ENCODE assay signal across 11 mouse cellular contexts in genomic region chr10:42088570-42089234, GRCm38 (mm10).
A peak's percentile ranks its signal among the peaks of the same experiment; 100 is the strongest.
DNase-seq lines count a peak whose midpoint lies in the region; ATAC-seq and TF ChIP-seq lines count a peak whose summit lies in the region.
"Had no signal": no experiment of that assay in that cellular context is flagged by ENCODE, and none has a peak within 500 bp of the region (broad histone marks: within the 10 kb centered on the region; RNA-seq: fewer than 3 reads in every experiment).

No protein-coding gene starts in this region.

- H3K4me1 ChIP-seq in heart, embryonic 11.5 days (ENCODE audit: control insufficient read depth, insufficient read depth, low read length), result peaks cover 34% of the 10 kb centered on the region
- peaks cover 27% of the 10 kb centered on the region for H3K4me1 ChIP-seq in lung, postnatal 0 days (ENCODE audit: insufficient read depth, low read depth, low read length)
- H3K4me1 ChIP-seq in intestine, embryonic 16.5 days (ENCODE audit: control insufficient read depth, insufficient read depth, low read length), result peaks cover 14% of the 10 kb centered on the region
- H3K4me1 ChIP-seq in stomach, embryonic 15.5 days, result peaks cover 22% of the 10 kb centered on the region

- whole genome bisulfite sequencing in heart, embryonic 11.5 days (ENCODE audit: insufficient replicate concordance), result 47% methylated on average over 14 of the region's 14 CpGs
- 22% methylated on average over 14 of the region's 14 CpGs for WGBS in lung, postnatal 0 days
- 47% methylated on average over 14 of the region's 14 CpGs for WGBS in intestine, embryonic 16.5 days
- 43% methylated on average over 14 of the region's 14 CpGs for WGBS in stomach, embryonic 15.5 days

- H3K36me3 ChIP-seq in heart, embryonic 11.5 days (ENCODE audit: control insufficient read depth, insufficient read depth, low read length), result no peaks in the 10 kb centered on the region
- no peaks in the 10 kb centered on the region for H3K36me3 ChIP-seq in lung, postnatal 0 days (ENCODE audit: insufficient read depth, low read length)
- H3K36me3 ChIP-seq in intestine, embryonic 16.5 days (ENCODE audit: control insufficient read depth, insufficient read depth, low read length), result no peaks in the 10 kb centered on the region
- no peaks in the 10 kb centered on the region for H3K36me3 ChIP-seq in stomach, embryonic 15.5 days
- H3K36me3 ChIP-seq: neural tube, embryonic 12.5 days had no signal

- no peak for DNase-seq in heart, postnatal 10 days
- DNase-seq in lung, postnatal 0 days (ENCODE audit: low spot score), result no peak
- no peak for DNase-seq in lung, postnatal 36 days
- DNase-seq in MN1 (ENCODE audit: low spot score), result no peak
- DNase-seq: spleen, adult 18-20 months had no signal

- TF ChIP-seq CTCF in lung, postnatal 0 days (IDR thresholded peaks at IDR 0.05), result no peak

- H3K27ac ChIP-seq in heart, embryonic 11.5 days (ENCODE audit: low read depth, low read length), result no peak overlapping the region
- H3K27ac ChIP-seq in lung, postnatal 0 days (ENCODE audit: low read length), result peak overlapping the region; percentile 86
- 0 out of 2 replicates have a peak overlapping the region, but pooled peaks have one; percentile 26 for H3K27ac ChIP-seq in intestine, embryonic 16.5 days (ENCODE audit: low read length)
- peak overlapping the region; percentile 76; the same call in 1 of the 2 replicates for H3K27ac ChIP-seq in stomach, embryonic 15.5 days
- H3K27ac ChIP-seq: neural tube, embryonic 12.5 days had no signal

- no peaks in the 10 kb centered on the region for H3K9me3 ChIP-seq in heart, embryonic 11.5 days (replicated peaks; ENCODE audit: control insufficient read depth, low read length)
- H3K9me3 ChIP-seq in lung, postnatal 0 days (ENCODE audit: low read length), result no peaks in the 10 kb centered on the region
- no peaks in the 10 kb centered on the region for H3K9me3 ChIP-seq in intestine, embryonic 16.5 days (ENCODE audit: control insufficient read depth, low read length)
- H3K9me3 ChIP-seq in stomach, embryonic 15.5 days, result no peaks in the 10 kb centered on the region

- no peak overlapping the region for H3K4me3 ChIP-seq in heart, embryonic 11.5 days (ENCODE audit: low read depth, low read length)
- no peak overlapping the region for H3K4me3 ChIP-seq in lung, postnatal 0 days (ENCODE audit: low read depth, low read length)
- no peak overlapping the region for H3K4me3 ChIP-seq in intestine, embryonic 16.5 days (ENCODE audit: low read length)
- no peak overlapping the region for H3K4me3 ChIP-seq in stomach, embryonic 15.5 days (replicated peaks)
- H3K4me3 ChIP-seq: neural tube, embryonic 12.5 days had no signal

- intact Hi-C loops in heart, postnatal 10 days (cut with DNase I), result no loop called here

- ATAC-seq in heart, embryonic 11.5 days (replicated peaks; ENCODE audit: insufficient number of reproducible peaks, low FRiP score, low TSS enrichment), result no peak
- no peak for ATAC-seq in lung, postnatal 0 days
- ATAC-seq in intestine, embryonic 16.5 days, result peak; percentile 37; the same call in 1 of the 2 replicates
- no peak for ATAC-seq in stomach, embryonic 15.5 days (ENCODE audit: insufficient read depth, low FRiP score, low read depth)
- ATAC-seq in megakaryocyte-erythroid progenitor cell, adult 5-6 weeks (replicated peaks; ENCODE audit: low FRiP score, low TSS enrichment, poor library complexity, severe bottlenecking), result no peak

- H3K9ac ChIP-seq in heart, embryonic 11.5 days (ENCODE audit: low read depth, low read length), result peak overlapping the region; percentile 31; the same call in 1 of the 2 replicates
- no peak overlapping the region for H3K9ac ChIP-seq in lung, postnatal 0 days (replicated peaks; ENCODE audit: low read depth)
- H3K9ac ChIP-seq in intestine, embryonic 16.5 days (ENCODE audit: low read depth, low read length), result 0 out of 2 replicates have a peak overlapping the region, but pooled peaks have one; percentile 17
- H3K9ac ChIP-seq in stomach, embryonic 15.5 days, result no peak overlapping the region
- H3K9ac ChIP-seq: neural tube, embryonic 12.5 days had no signal

- no peaks in the 10 kb centered on the region for H3K27me3 ChIP-seq in heart, embryonic 11.5 days (ENCODE audit: control insufficient read depth, insufficient read depth, low read length)
- H3K27me3 ChIP-seq in lung, postnatal 0 days (replicated peaks; ENCODE audit: insufficient read depth, low read length), result no peaks in the 10 kb centered on the region
- no peaks in the 10 kb centered on the region for H3K27me3 ChIP-seq in intestine, embryonic 16.5 days (replicated peaks; ENCODE audit: control insufficient read depth, insufficient read depth, low read length)
- no peaks in the 10 kb centered on the region for H3K27me3 ChIP-seq in stomach, embryonic 15.5 days (replicated peaks)
- H3K27me3 ChIP-seq: CH12.LX; neural tube, embryonic 12.5 days had no signal

- TF ChIP-seq EP300 in lung, postnatal 0 days (IDR thresholded peaks at IDR 0.05), result no peak; the same call in 1 of the 2 replicates

- no peak overlapping the region for H3K4me2 ChIP-seq in heart, embryonic 11.5 days
- no peak overlapping the region; the same call in 1 of the 2 replicates for H3K4me2 ChIP-seq in lung, postnatal 0 days (replicated peaks; ENCODE audit: low read depth, low read length)
- no peak overlapping the region for H3K4me2 ChIP-seq in intestine, embryonic 16.5 days (ENCODE audit: low read depth, low read length)
- H3K4me2 ChIP-seq in stomach, embryonic 15.5 days, result peak overlapping the region; percentile 35; the same call in 1 of the 2 replicates
- H3K4me2 ChIP-seq: neural tube, embryonic 12.5 days had no signal

Comparison
In these comparisons a context has a peak if more than half of its experiments do, and no peak if none do; other contexts are left out.
1. H3K9ac ChIP-seq: peak in heart, embryonic 11.5 days (single experiment) and intestine, embryonic 16.5 days (single experiment); none in lung, postnatal 0 days (single experiment) and stomach, embryonic 15.5 days (single experiment).